Mouse (Mus musculus): Measurements from ENCODE around the gene Ap2m1. TPM values are rescaled to one million over a fixed set of nuclear protein-coding genes. Genes with fewer than 3 reads are reported as not detected.
"Not testable (repeated sequence)": the region's sequence is repeated elsewhere in the genome, so short reads cannot be mapped to it uniquely, and the experiment has no call there.

Ap2m1 gene
- 487 and 490 TPM in 2 replicates for polyA plus RNA-seq (2016; fragmentation: Nextera tagmentation; extraction: Ambion mirVana)

DNA sequence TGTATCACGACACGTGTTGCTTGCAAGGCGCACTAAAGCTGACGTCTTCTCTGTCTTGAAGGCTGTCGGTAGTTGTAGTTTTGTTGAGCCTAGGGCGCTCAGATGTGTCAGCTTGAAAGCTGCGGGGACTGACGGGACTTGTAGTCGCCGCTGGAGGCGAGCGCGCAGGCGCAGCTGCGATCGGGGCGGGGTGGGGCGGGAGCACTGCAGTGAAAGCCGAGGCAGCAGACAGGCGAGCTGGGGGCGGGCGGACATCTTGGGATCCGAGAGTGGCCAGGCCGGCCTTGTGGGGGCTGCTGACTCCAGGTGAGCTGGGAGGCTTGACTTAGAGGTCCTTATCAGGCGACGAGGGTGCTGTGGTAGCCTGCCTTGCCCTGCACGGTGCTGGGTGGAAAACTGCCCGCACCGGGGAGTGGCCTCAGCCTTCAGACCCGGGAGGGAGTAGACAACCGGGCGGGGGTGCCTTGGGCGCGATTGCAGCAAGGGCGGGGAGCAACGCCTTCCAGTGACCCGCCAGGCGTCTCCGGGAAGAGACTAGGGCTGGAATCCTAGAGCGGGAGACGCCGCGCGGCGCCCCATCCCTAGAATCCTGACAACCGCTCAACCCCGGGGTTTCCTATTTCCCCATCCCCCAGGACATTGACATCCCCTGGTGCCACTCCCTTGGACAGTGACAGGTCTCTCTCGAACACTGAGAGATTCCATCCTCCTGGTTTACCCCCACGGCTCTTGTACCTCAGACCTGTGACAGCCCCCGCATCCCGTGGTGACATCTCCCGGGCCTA, at the start of gene Ap2m1:
TSS of gene Ap2m1 (plus strand) at position 183 of the 785 bp plus-strand sequence.
- peak; percentile 97 for ATAC-seq (ENCODE audit: insufficient number of reproducible peaks, low FRiP score)
- no peaks in the 10 kb centered on the region for H3K9me3 ChIP-seq (replicated peaks)
- H3K36me3 ChIP-seq = peaks cover 61% of the 10 kb centered on the region
- peak within 1 kb of the TSS; percentile 92 for H3K9ac ChIP-seq
- under 1% methylated on average over 52 of the region's 52 CpGs for WGBS
- H3K4me1 ChIP-seq (replicated peaks) = peaks cover 29% of the 10 kb centered on the region
- peak within 1 kb of the TSS; percentile 86 for H3K27ac ChIP-seq (ENCODE audit: poor library complexity, severe bottlenecking)
- H3K27me3 ChIP-seq (replicated peaks) = no peaks in the 10 kb centered on the region
- H3K4me3 ChIP-seq = peak within 1 kb of the TSS; percentile 83
- peak within 1 kb of the TSS; percentile 96 for H3K4me2 ChIP-seq

- H3K27me3 ChIP-seq (replicated peaks) = no peaks in the 10 kb centered on the region
- WGBS = 67% methylated on average over 3 of the region's 3 CpGs
- no peaks in the 10 kb centered on the region for H3K9me3 ChIP-seq (replicated peaks)
- H3K9ac ChIP-seq = no peak overlapping the region
- H3K36me3 ChIP-seq = no peaks in the 10 kb centered on the region
- H3K4me2 ChIP-seq = no peak overlapping the region
- no peak overlapping the region for H3K4me3 ChIP-seq
- H3K27ac ChIP-seq (ENCODE audit: poor library complexity, severe bottlenecking) = no peak overlapping the region
- no peaks in the 10 kb centered on the region for H3K4me1 ChIP-seq (replicated peaks)
- no peak for ATAC-seq (ENCODE audit: insufficient number of reproducible peaks, low FRiP score)
Measured at GRCm38 (mm10) chr16:20486048-20486447, 49.2 kb upstream of the Ap2m1 start.

DNA sequence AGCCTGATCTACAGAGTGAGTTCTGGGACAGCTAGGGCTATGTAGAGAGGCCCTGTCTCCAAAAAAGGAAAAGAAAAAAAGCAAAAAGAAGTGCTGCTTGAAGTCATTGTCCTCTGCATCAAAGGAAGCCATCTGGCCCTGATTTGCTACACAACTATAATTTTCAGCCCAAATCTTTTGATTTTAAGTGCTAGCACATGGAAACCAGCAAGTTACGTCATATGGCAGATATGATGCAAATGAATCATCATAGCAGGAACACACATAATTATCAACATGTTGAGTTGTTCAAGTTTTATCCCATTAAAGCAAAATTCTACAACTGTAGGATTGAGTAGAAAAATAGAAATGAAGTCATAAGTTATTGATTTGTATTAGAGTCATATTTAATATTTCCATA, 47.1 kb upstream of the Ap2m1 start:
- Histone ChIP-seq H3K36me3 (no peaks in the 10 kb centered on the region), H3K9me3 (replicated peaks) (no peaks in the 10 kb centered on the region), H3K27me3 (replicated peaks) (no peaks in the 10 kb centered on the region), H3K4me3 (no peak overlapping the region), H3K27ac (ENCODE audit: poor library complexity, severe bottlenecking) (no peak overlapping the region), H3K9ac (no peak overlapping the region), H3K4me1 (replicated peaks) (no peaks in the 10 kb centered on the region), H3K4me2 (no peak overlapping the region)
- no peak for ATAC-seq (ENCODE audit: insufficient number of reproducible peaks, low FRiP score)
- 81% methylated on average over 1 of the region's 1 CpGs for WGBS

DNA sequence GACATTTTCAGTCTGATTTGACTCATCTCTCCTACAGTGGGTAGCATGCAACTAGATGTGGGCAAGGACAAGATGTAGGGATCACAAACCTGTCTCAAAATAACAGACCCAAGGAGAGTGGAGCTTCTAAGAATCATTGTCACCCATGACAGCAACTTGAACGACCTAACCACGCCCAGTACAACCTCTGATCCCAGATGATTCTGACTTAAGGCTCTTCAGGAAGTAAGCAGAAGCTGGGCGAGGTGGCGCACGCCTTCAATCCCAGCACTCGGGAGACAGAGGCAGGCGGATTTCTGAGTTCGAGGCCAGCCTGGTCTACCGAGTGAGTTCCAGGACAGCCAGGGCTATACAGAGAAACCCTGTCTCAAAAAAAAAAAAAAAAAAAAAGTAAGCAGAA, 46.5 kb upstream of the Ap2m1 start:
- WGBS = 82% methylated on average over 9 of the region's 9 CpGs
- not testable (repeated sequence) for H3K4me3 ChIP-seq; H3K9ac ChIP-seq; H3K27me3 ChIP-seq (replicated peaks); H3K36me3 ChIP-seq; H3K27ac ChIP-seq (ENCODE audit: poor library complexity, severe bottlenecking); H3K4me1 ChIP-seq (replicated peaks); H3K9me3 ChIP-seq (replicated peaks); H3K4me2 ChIP-seq; ATAC-seq (ENCODE audit: insufficient number of reproducible peaks, low FRiP score)

GRCm38 (mm10) chr16:20489233-20489632, 46.0 kb upstream of the Ap2m1 start:
- no peaks in the 10 kb centered on the region for H3K9me3 ChIP-seq (replicated peaks)
- WGBS = 68% methylated on average over 2 of the region's 2 CpGs
- no peak for ATAC-seq (ENCODE audit: insufficient number of reproducible peaks, low FRiP score)
- H3K36me3 ChIP-seq = no peaks in the 10 kb centered on the region
- H3K4me3 ChIP-seq = no peak overlapping the region
- H3K9ac ChIP-seq = no peak overlapping the region
- no peak overlapping the region for H3K27ac ChIP-seq (ENCODE audit: poor library complexity, severe bottlenecking)
- H3K4me2 ChIP-seq = no peak overlapping the region
- no peaks in the 10 kb centered on the region for H3K27me3 ChIP-seq (replicated peaks)
- no peaks in the 10 kb centered on the region for H3K4me1 ChIP-seq (replicated peaks)

DNA sequence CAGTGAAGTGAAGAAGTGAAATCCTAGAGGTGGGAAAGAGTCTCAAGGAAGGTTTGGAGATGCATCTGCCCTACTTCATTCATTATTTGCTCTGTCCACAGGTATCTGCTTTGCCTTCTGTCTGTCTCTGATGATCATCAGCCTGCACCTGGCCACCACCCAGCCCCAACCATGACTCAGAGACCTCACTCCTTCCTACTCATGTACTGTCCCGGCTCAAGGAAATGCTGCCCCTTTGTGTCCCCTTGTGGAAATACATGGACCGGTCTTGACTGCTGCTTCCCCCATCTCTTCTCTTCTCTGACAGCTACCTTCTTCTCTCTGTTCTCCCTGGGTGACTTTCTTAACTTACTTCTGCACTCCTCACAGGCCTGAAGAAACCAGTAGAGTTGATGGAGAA, 44.7 kb upstream of the Ap2m1 start:
- WGBS = 32% methylated on average over 2 of the region's 2 CpGs
- H3K36me3 ChIP-seq = no peaks in the 10 kb centered on the region
- no peaks in the 10 kb centered on the region for H3K4me1 ChIP-seq (replicated peaks)
- no peaks in the 10 kb centered on the region for H3K27me3 ChIP-seq (replicated peaks)
- no peak overlapping the region for H3K9ac ChIP-seq
- no peak overlapping the region for H3K4me3 ChIP-seq
- H3K9me3 ChIP-seq (replicated peaks) = no peaks in the 10 kb centered on the region
- no peak overlapping the region for H3K4me2 ChIP-seq
- no peak for ATAC-seq (ENCODE audit: insufficient number of reproducible peaks, low FRiP score)
- no peak overlapping the region for H3K27ac ChIP-seq (ENCODE audit: poor library complexity, severe bottlenecking)

DNA sequence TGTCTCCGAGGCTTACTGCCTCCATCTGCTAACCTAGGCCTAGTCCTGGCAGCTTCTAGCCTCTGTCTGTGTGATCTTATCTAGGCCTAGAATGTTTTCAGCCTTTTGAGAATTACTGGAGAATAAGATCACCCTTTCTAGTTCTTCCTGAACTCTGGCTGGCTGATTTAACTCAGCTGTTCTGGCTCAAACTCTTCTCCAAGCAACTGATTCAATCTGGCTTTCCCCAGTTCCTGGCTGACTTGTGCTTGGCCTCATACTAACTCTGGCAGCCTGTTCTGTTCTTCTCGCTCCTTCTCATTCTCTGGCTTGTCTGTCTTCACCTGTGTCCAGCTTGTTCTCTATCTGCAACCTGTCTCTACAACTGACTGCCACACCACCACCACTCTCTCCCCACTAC, 44.0 kb upstream of the Ap2m1 start:
- Histone ChIP-seq H3K27me3 (replicated peaks) (no peaks in the 10 kb centered on the region), H3K4me1 (replicated peaks) (no peaks in the 10 kb centered on the region), H3K9me3 (replicated peaks) (no peaks in the 10 kb centered on the region), H3K27ac (ENCODE audit: poor library complexity, severe bottlenecking) (no peak overlapping the region), H3K9ac (no peak overlapping the region), H3K4me3 (no peak overlapping the region), H3K36me3 (no peaks in the 10 kb centered on the region), H3K4me2 (no peak overlapping the region)
- ATAC-seq (ENCODE audit: insufficient number of reproducible peaks, low FRiP score) = no peak
- WGBS = 52% methylated on average over 2 of the region's 2 CpGs

DNA sequence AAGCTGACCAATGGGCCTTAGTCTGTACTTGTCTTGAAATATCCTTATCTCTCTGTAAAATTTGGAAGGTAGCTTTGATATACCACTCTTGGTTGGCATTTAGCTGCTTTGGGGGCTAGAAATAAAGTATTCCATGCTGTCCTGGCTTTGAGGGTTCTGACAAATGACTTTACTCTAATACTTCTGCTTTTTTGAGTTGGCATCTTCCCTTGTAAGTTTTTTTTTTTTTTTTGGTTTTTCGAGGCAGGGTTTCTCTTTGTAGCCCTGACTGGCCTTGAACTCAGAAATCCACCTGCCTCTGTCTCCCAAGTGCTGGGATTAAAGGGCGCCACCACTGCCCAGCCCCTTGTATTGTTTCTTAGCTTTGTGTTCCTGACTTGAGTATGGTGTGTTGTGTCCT, 41.8 kb upstream of the Ap2m1 start:
- WGBS = 78% methylated on average over 2 of the region's 2 CpGs
- no peaks in the 10 kb centered on the region for H3K36me3 ChIP-seq
- no peak overlapping the region for H3K4me3 ChIP-seq
- no peaks in the 10 kb centered on the region for H3K27me3 ChIP-seq (replicated peaks)
- H3K9me3 ChIP-seq (replicated peaks) = no peaks in the 10 kb centered on the region
- ATAC-seq (ENCODE audit: insufficient number of reproducible peaks, low FRiP score) = no peak
- 0 out of 2 replicates have a peak, but pooled peaks cover 3% of the 10 kb centered on the region for H3K4me1 ChIP-seq (replicated peaks)
- H3K27ac ChIP-seq (ENCODE audit: poor library complexity, severe bottlenecking) = no peak overlapping the region
- H3K9ac ChIP-seq = no peak overlapping the region
- H3K4me2 ChIP-seq = no peak overlapping the region

DNA sequence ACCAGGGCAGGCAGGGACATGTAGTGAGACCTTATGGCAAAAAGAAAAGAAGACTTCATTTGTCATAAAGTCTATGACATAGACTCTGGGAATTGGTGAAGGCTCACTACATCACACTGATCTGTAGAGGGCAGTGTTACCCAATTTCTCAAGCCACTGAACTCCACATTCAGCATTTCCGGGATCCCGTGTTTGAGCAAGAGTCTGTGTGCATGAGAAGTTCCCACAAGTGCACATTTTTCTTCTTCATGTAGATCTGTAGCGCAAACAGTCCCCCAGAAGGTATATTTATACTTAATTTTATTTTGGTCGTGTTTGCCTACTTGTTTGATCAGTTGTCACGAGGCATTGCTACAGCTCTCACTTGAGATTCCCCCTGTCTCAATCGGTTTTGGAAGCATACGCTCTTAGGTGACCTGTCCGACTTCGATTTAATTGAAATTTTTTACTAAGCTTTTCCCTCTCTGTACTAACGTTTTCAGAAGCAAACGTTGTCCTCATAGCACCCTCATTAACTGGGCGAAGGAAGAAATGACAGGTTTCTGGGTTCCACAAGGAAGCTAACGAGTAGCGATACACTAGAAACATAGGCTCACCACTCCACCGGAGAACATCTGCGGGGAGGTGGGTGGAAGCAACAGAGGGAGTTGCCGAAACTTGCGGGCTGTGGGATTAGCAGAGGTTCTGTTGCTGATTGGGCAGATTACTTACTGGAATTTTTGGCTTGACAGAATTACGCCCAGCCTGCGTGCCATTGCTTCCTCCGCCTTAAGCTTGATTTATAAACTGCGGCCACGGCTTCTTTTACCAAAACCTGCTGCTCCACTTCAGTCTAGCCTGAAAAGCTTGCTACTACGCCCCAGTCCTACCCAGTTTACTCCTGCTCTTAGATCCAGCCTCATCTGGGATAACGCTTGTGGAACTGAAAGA, 38.3 kb upstream of the Ap2m1 start:
- no peaks in the 10 kb centered on the region for H3K9me3 ChIP-seq (replicated peaks)
- H3K27ac ChIP-seq (ENCODE audit: poor library complexity, severe bottlenecking) = no peak overlapping the region
- 16% methylated on average over 25 of the region's 25 CpGs for WGBS
- H3K4me1 ChIP-seq (replicated peaks) = peaks cover 11% of the 10 kb centered on the region
- H3K4me2 ChIP-seq = peak overlapping the region; percentile 86
- 0 out of 2 replicates have a peak, but pooled peaks have one; percentile 27 for ATAC-seq (ENCODE audit: insufficient number of reproducible peaks, low FRiP score)
- peaks cover 17% of the 10 kb centered on the region for H3K36me3 ChIP-seq
- peak overlapping the region; percentile 63 for H3K9ac ChIP-seq
- no peaks in the 10 kb centered on the region for H3K27me3 ChIP-seq (replicated peaks)
- H3K4me3 ChIP-seq = peak overlapping the region; percentile 41

DNA sequence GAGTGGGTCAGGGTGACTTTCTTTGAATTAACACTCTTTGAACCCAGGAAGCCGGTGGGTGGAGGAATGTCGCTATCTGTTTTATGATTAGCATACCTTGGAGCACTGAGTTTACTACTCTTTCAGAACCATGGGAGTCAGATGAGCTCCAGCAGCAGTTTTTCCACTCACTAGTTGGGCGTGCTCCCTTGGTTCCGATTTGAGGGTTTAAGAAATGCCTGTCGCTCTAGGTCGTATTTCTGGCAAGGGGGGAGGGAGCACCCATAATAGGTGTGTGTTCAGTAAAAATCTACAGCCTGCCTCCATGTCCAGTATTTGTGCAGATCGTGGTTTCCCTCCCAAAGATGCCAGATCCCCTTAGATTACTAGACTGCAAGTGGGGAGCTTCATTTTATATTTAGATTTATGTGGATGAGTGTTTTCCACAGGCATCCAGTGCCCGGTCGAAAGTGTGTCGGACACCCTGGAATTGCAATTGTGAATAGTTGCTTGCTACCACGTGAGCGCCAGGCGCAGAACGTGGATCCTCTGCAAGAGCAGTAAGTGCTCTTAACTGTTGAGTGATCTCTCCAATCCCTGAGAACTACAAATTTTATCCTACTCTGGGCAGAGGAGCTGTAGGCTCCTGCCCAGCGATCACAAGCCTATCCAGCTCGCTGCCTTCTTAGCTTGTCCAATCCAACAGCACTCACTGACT, 37.1 kb upstream of the Ap2m1 start:
- Histone ChIP-seq H3K9me3 (replicated peaks) (no peaks in the 10 kb centered on the region), H3K4me3 (peak overlapping the region; percentile 93), H3K27ac (ENCODE audit: poor library complexity, severe bottlenecking) (no peak overlapping the region), H3K27me3 (replicated peaks) (no peaks in the 10 kb centered on the region), H3K4me1 (replicated peaks) (peaks cover 11% of the 10 kb centered on the region), H3K4me2 (peak overlapping the region; percentile 85), H3K9ac (peak overlapping the region; percentile 95), H3K36me3 (peaks cover 29% of the 10 kb centered on the region)
- ATAC-seq (ENCODE audit: insufficient number of reproducible peaks, low FRiP score) = no peak
- 7% methylated on average over 16 of the region's 16 CpGs for WGBS
